Mouse (Mus musculus): ENCODE measurements around the gene Man1c1. TPM values are rescaled to one million over a fixed set of nuclear protein-coding genes. Genes with fewer than 3 reads are reported as not detected.

Man1c1 gene
- polyA plus RNA-seq, 1 experiment from 2014 or later = 4.7 TPM

DNA sequence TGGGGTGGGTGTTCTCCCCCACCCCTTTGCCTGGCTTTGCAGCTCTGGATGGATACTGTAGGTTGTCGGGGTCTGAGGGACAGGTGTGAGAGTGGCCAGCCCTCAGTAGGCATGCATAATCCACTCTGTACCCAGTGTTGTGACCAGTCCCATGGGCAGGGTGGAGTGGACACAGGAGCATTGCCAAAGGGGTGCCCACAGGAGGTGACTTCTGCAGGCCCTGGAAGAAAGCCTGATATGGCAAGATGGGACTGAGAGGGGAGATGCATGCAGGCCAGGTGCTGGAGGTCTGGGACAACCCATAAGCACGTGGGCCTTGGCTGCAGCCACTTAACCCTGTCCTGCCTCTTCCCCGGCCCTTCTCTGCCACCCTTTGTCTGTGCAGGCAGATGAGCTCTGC is 16.3 kb upstream of the Man1c1 start:
- peaks cover 16% of the 10 kb centered on the region; the same call in 1 of the 2 replicates for H3K4me1 ChIP-seq
- H3K4me2 ChIP-seq = no peak overlapping the region
- H3K9me3 ChIP-seq (replicated peaks) = no peaks in the 10 kb centered on the region
- H3K36me3 ChIP-seq = no peaks in the 10 kb centered on the region
- H3K27me3 ChIP-seq (replicated peaks) = no peaks in the 10 kb centered on the region; the same call in 1 of the 2 replicates
- H3K27ac ChIP-seq (replicated peaks) = no peak overlapping the region
- H3K9ac ChIP-seq (replicated peaks) = no peak overlapping the region
- no peak for ATAC-seq (ENCODE audit: low FRiP score)
- WGBS = 84% methylated on average over 3 of the region's 3 CpGs
- H3K4me3 ChIP-seq (replicated peaks) = no peak overlapping the region

DNA sequence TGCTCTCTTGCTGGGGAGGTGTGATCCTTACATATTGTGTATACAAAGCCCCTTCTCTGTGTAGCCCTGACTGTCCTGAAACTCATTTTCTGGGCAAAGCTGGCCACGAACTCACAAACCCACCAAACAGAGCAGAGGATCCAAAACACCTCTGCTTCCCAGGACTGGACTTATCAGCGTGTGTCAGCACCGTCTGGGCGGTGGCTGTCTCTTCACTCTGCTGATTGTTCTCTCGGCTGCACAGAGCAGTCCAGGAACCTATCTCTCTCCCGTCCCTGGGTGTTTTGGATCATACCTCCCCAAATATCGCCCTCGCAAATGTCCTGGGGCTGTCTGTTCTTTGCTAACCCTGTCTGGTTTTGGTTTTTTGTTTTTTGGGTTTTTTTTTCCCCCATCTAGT is 15.4 kb upstream of the Man1c1 start:
- Histone ChIP-seq H3K4me1 (peaks cover 16% of the 10 kb centered on the region; the same call in 1 of the 2 replicates), H3K27me3 (replicated peaks) (no peaks in the 10 kb centered on the region; the same call in 1 of the 2 replicates), H3K9me3 (replicated peaks) (no peaks in the 10 kb centered on the region), H3K4me3 (replicated peaks) (no peak overlapping the region), H3K9ac (replicated peaks) (no peak overlapping the region), H3K4me2 (no peak overlapping the region), H3K27ac (replicated peaks) (no peak overlapping the region), H3K36me3 (no peaks in the 10 kb centered on the region)
- WGBS = 80% methylated on average over 8 of the region's 8 CpGs
- ATAC-seq (ENCODE audit: low FRiP score) = no peak

DNA sequence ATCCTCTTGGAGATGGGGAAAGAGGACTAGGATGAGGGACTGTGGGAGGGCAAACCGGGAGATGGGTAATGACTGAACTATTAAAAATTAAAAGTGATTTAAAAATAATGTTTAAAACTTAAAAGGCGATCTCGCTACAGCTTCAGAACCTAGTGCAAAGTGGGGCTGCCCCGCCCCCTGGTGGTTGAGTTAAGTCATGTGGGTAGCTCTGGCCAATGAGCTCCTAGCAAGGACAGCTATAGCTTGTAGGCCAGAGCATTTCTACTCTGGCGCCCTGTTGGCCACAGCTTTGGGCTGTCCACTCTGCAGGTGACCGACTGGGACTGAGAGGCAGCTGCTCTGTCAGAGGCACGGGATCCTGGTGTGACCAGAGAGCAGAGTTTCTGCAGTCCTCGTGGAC is 9.8 kb upstream of the Man1c1 start:
- ATAC-seq (ENCODE audit: low FRiP score) = peak; percentile 88
- Histone ChIP-seq H3K27ac (replicated peaks) (no peak overlapping the region), H3K4me2 (peak overlapping the region; percentile 36), H3K9me3 (replicated peaks) (no peaks in the 10 kb centered on the region), H3K9ac (replicated peaks) (0 out of 2 replicates have a peak overlapping the region, but pooled peaks have one; percentile 20), H3K4me3 (replicated peaks) (no peak overlapping the region), H3K27me3 (replicated peaks) (no peaks in the 10 kb centered on the region; the same call in 1 of the 2 replicates), H3K36me3 (no peaks in the 10 kb centered on the region), H3K4me1 (peaks cover 17% of the 10 kb centered on the region)
- 7% methylated on average over 8 of the region's 8 CpGs for WGBS

DNA sequence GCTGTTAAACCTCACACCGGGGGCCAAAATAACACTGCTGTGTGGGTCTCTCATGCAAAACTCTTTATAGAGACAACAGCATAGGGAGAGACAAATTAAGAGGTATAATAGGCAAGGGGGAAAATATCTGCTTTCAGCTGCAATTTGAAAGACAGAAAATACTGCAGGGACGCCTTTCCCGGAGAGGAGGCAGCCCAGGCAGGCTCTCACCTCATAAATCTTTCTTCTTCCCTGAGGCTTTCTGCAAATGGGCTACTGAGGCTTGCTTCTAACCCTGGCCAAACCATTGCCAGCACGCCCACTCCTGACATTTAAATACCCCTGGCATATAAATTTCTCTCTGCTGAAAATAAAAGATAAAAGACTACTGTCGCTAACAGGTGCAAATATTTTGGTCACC is 1.2 kb upstream of the Man1c1 start:
- H3K9ac ChIP-seq (replicated peaks) = peak overlapping the region; percentile 68
- peak overlapping the region; percentile 90 for H3K27ac ChIP-seq (replicated peaks)
- H3K4me3 ChIP-seq (replicated peaks) = peak overlapping the region; percentile 60
- ATAC-seq (ENCODE audit: low FRiP score) = no peak
- peak overlapping the region; percentile 99 for H3K4me2 ChIP-seq
- 16% methylated on average over 5 of the region's 5 CpGs for WGBS
- H3K4me1 ChIP-seq = peaks cover 50% of the 10 kb centered on the region
- H3K27me3 ChIP-seq (replicated peaks) = no peaks in the 10 kb centered on the region; the same call in 1 of the 2 replicates
- H3K9me3 ChIP-seq (replicated peaks) = no peaks in the 10 kb centered on the region
- no peaks in the 10 kb centered on the region for H3K36me3 ChIP-seq

DNA sequence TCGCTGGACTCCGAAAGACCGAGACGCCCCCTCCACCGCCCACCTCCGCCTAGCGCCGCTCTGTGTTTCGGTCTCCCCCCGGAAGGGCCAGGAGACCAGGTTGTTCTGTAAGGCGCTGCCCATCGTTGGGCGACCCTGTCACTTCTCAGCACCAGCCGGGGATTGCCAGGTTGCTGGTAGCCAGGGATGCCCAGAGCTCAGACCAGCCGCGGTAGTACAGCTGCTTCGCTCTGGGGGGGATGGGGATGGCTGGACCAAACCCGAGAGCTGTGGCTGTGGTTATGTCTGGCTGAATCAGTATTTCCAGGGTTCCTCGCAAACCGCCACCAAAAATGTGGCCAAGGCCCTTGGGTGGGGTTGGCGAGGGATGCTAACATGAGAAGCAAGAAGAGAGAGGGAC is 500 bp upstream of the Man1c1 start:
- Histone ChIP-seq H3K9me3 (replicated peaks) (no peaks in the 10 kb centered on the region), H3K4me3 (replicated peaks) (peak overlapping the region; percentile 60), H3K36me3 (no peaks in the 10 kb centered on the region), H3K4me1 (peaks cover 50% of the 10 kb centered on the region), H3K4me2 (peak overlapping the region; percentile 99), H3K9ac (replicated peaks) (peak overlapping the region; percentile 68), H3K27ac (replicated peaks) (peak overlapping the region; percentile 90), H3K27me3 (replicated peaks) (no peaks in the 10 kb centered on the region; the same call in 1 of the 2 replicates)
- WGBS = under 1% methylated on average over 20 of the region's 21 CpGs
- peak; percentile 58 for ATAC-seq (ENCODE audit: low FRiP score)

DNA sequence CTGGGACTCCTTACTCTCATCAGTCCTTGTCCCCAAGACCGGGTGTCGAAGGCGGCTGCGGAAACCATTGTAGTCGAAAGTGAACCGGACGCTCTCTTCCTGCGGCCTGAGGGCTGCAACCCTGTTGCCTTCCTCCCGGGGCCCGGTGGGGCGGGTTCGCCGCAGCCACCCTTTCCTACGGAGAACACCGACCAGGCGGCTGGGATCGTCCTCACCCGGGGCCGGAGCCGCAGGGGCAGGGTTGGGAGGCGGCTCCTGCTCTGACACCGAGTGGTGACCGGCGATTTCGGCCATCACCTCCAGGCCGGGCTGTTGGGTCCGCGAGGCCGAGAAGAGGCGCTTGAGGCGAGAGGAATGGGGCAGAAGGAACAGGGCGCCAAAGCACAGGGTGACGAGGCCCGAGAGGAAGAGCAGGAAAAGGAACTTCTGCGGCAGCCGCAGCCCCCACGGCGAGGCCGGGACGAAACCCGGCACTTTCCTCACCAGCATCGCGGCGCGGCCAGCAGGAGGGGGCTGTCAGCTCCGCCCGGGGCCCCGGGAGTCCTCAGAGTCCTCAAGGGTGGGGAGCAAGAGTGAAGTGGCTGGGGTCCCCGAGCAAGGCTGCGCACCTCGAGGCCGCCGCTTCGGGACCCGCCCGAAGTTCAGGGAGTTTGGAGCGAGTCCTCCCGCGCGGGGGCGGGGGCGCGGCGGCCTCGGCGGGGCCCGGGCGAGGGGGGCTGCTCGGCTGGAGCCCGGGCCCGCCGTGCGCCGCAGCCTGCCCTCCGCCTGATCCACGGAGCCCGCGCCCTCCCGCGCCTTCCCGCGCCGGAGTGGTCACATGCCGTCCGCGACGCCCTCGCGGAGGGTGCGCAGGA is 882 bp downstream of the Man1c1 start:
- Histone ChIP-seq H3K9me3 (replicated peaks) (no peaks in the 10 kb centered on the region), H3K36me3 (no peaks in the 10 kb centered on the region), H3K4me1 (peaks cover 50% of the 10 kb centered on the region), H3K9ac (replicated peaks) (peak overlapping the region; percentile 66), H3K27ac (replicated peaks) (peak overlapping the region; percentile 74), H3K27me3 (replicated peaks) (no peaks in the 10 kb centered on the region; the same call in 1 of the 2 replicates), H3K4me2 (peak overlapping the region; percentile 99), H3K4me3 (replicated peaks) (peak overlapping the region; percentile 60)
- under 1% methylated on average over 86 of the region's 90 CpGs for WGBS
- ATAC-seq (ENCODE audit: low FRiP score) = peak; percentile 13; the same call in 1 of the 2 replicates

DNA sequence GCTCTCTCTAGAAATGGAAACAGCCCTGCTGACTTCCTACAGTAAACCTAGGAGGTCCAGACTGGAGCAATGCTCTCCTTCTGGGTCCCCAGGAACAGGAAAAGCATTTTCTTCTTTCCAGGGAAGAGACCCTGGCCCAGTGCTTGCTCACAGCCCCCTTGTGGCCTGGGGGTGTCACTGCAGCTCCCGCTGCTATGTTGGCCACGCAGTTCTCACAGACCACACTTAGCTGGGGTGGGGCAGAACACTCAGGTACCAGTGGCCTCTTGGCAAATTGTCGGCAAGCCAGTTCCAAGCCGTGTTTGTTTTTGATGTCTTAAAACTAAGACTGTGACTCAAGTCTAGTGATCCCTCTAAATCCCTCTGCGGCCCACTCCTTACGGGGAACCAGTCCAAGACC is 2.2 kb downstream of the Man1c1 start:
- Histone ChIP-seq H3K36me3 (no peaks in the 10 kb centered on the region), H3K4me2 (peak overlapping the region; percentile 99), H3K9me3 (replicated peaks) (no peaks in the 10 kb centered on the region), H3K4me1 (peaks cover 60% of the 10 kb centered on the region), H3K27me3 (replicated peaks) (no peaks in the 10 kb centered on the region; the same call in 1 of the 2 replicates), H3K9ac (replicated peaks) (peak overlapping the region; percentile 66), H3K27ac (replicated peaks) (0 out of 2 replicates have a peak overlapping the region, but pooled peaks have one; percentile 11), H3K4me3 (replicated peaks) (peak overlapping the region; percentile 60)
- 33% methylated on average over 6 of the region's 6 CpGs for WGBS
- ATAC-seq (ENCODE audit: low FRiP score) = no peak

DNA sequence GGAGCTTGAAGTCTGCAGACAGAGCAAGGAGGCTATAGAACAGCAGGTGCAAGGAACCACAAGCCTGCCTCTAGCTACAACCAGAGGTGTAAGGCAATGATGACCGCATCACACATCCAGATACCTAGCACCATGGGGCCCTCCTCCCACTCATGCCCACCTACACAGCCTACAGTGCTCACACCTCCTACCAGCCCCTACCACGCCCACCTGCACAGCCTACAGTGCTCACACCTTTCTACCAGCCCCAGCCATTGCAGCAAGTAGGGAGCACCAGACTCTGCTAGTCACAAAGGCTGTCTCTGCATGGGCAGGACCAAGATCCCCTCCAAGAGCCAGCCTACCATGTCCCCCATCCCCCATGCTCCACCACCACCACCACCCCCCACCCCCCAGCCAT is 3.2 kb downstream of the Man1c1 start:
- Histone ChIP-seq H3K4me1 (peaks cover 64% of the 10 kb centered on the region), H3K4me3 (replicated peaks) (0 out of 2 replicates have a peak overlapping the region, but pooled peaks have one; percentile 60), H3K9me3 (replicated peaks) (no peaks in the 10 kb centered on the region), H3K9ac (replicated peaks) (no peak overlapping the region), H3K4me2 (peak overlapping the region; percentile 99), H3K27me3 (replicated peaks) (no peaks in the 10 kb centered on the region; the same call in 1 of the 2 replicates), H3K27ac (replicated peaks) (no peak overlapping the region), H3K36me3 (no peaks in the 10 kb centered on the region)
- 94% methylated on average over 2 of the region's 2 CpGs for WGBS
- ATAC-seq (ENCODE audit: low FRiP score) = no peak

DNA sequence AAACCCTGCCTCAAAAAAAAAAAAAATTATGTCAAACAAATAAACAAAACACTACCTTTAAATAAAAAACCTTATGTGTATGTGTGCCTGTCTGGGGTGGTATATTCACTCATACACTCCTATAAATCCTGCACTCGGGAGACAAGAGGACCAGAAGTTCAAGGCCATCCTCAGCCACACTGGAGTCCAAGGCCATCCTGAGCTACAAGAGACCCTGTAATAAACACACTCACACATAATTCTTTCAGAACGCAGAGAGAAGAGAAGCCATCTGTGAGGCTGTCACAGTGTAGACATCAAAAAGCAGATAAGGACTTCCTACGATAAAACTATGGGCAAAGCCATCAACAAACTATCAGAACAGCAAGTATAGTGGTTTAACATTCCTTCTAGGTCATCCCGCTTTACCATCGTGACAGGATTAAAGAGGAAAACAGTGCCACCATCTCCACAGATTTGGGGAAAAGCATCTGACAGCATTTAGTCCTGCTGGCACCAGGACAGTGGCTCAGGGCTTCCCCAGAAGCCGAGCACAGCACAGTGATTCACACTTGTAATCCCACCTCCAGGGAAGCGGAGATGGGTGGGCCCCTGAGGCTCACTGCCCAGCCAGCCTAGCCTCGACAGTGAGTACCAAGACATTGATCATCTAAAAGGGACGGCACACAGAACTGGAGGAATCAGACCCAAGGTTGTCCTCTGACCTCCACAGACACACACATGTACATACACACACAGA is 10.7 kb downstream of the Man1c1 start:
- ATAC-seq (ENCODE audit: low FRiP score) = no peak
- no peaks in the 10 kb centered on the region for H3K9me3 ChIP-seq (replicated peaks)
- WGBS = 78% methylated on average over 9 of the region's 9 CpGs

DNA sequence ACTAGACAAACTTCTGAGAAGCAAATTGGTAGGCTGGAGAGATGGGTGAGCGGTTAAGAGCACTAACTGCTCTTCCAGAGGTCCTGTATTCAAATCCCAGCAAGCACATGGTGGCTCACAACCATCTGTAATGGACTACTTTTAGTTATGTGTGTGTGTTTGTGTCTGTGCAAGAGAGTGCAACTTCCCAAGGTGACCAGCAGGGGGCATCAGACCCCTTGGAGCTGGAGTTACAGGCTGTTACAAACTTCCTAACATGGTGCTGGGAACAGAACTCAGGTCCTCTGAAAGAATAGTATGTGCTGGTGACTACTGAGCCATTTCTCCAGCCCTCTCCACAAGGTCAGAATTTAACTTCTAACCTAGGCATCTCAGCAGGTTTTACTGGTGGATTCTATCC is 11.7 kb downstream of the Man1c1 start:
- WGBS = 93% methylated on average over 1 of the region's 1 CpGs
- ATAC-seq (ENCODE audit: low FRiP score) = no peak

More for the DNA sequence above, 10.7 kb downstream of the Man1c1 start:
- Histone ChIP-seq H3K36me3 (no peaks in the 10 kb centered on the region), H3K4me1 (peaks cover 14% of the 10 kb centered on the region), H3K27ac (replicated peaks) (no peak overlapping the region), H3K27me3 (replicated peaks) (no peaks in the 10 kb centered on the region), H3K9ac (replicated peaks) (no peak overlapping the region), H3K4me2 (no peak overlapping the region), H3K4me3 (replicated peaks) (no peak overlapping the region)

DNA sequence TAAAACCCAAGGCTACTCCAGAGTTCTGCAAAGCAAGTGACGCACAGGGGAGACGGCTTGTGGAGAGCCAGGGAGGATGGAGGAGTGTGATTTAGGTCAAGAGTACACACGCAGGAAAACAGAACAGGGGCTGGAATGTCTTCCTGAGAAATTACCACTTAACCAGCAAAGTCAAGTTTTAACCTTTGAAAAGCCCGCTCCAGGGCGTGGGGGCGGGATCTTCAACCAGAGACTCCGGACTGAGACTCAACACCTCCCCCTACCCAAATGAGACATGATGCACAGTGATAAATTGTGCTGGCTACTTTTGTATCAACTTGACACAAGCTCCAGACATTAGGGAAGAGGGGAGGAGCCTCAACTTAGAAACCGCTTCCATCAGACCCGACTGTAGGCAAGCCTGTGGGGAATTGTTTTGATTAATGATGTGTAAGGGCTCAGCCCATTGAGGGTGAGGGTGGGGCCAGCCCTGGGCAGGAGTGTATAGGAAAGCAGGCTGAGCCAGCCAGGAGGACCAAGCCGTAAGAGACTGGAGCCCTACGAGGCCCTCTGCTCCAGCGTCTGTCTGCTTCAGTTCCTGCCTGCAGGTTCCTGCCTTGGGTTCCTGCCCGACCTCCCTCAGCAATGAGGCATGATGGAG is 17.9 kb downstream of the Man1c1 start:
- ATAC-seq (ENCODE audit: low FRiP score) = no peak
- no peak overlapping the region for H3K4me2 ChIP-seq
- no peak overlapping the region for H3K9ac ChIP-seq (replicated peaks)
- H3K36me3 ChIP-seq = no peaks in the 10 kb centered on the region
- H3K27ac ChIP-seq (replicated peaks) = no peak overlapping the region
- 82% methylated on average over 13 of the region's 13 CpGs for WGBS
- no peaks in the 10 kb centered on the region for H3K27me3 ChIP-seq (replicated peaks)
- H3K4me1 ChIP-seq = peaks cover 29% of the 10 kb centered on the region
- no peaks in the 10 kb centered on the region for H3K9me3 ChIP-seq (replicated peaks)
- no peak overlapping the region for H3K4me3 ChIP-seq (replicated peaks)

More for the DNA sequence above, 11.7 kb downstream of the Man1c1 start:
- no peak overlapping the region for H3K27ac ChIP-seq (replicated peaks)
- H3K27me3 ChIP-seq (replicated peaks) = no peaks in the 10 kb centered on the region
- H3K9me3 ChIP-seq (replicated peaks) = no peaks in the 10 kb centered on the region
- no peak overlapping the region for H3K4me2 ChIP-seq
- no peaks in the 10 kb centered on the region for H3K36me3 ChIP-seq
- H3K9ac ChIP-seq (replicated peaks) = no peak overlapping the region
- H3K4me1 ChIP-seq = peaks cover 8% of the 10 kb centered on the region
- no peak overlapping the region for H3K4me3 ChIP-seq (replicated peaks)

Measured in neural tube, embryonic 15.5 days (tissue).